Mouse (Mus musculus) megakaryocyte, embryonic 14.5 days (primary cell): Measurements from ENCODE around the gene Nmur2.

Experiments used
- FLI1 ChIP-seq: IDR thresholded peaks from 2 replicates; pipeline ENCODE4 v1.6.1; 2012; ENCODE audit warnings: low read length, inconsistent platforms, mixed read lengths
- GATA1 ChIP-seq: IDR thresholded peaks from 3 replicates; pipeline ENCODE4 v1.6.1; 2012; ENCODE audit warnings: mixed read lengths, low read length, inconsistent platforms, borderline replicate concordance

GRCm38 (mm10) chr11:55984643-55985042, 56.2 kb downstream of the Nmur2 start:
- TF ChIP-seq GATA1, result no peak
- TF ChIP-seq FLI1, result no peak
